Mouse (Mus musculus) heart, postnatal 25 days (tissue): ENCODE measurements around the gene Rabif. TPM values are rescaled to one million over a fixed set of nuclear protein-coding genes. Genes with fewer than 3 reads are reported as not detected.
"Not testable (repeated sequence)": the region's sequence is repeated elsewhere in the genome, so short reads cannot be mapped to it uniquely, and the experiment has no call there.

ENCODE experiments used
- DNase-seq: peaks from one replicate; pipeline ENCODE4 v3.0.0; 2022; ENCODE audit warnings: low spot score
- intact Hi-C: fragments of 180-260 bp; cut with DNase I; formaldehyde crosslinking; loops from one replicate; pipeline ENCODE4 v1.15.1; 2025
- total RNA-seq, 2 experiments: library from RNA; stranded (reverse); gene quantifications; 2 replicates each; pipeline ENCODE4 v1.2.3; 2021

The Rabif gene
- total RNA-seq, 2 experiments from 2014 or later: 8.4 to 8.9 TPM

DNA sequence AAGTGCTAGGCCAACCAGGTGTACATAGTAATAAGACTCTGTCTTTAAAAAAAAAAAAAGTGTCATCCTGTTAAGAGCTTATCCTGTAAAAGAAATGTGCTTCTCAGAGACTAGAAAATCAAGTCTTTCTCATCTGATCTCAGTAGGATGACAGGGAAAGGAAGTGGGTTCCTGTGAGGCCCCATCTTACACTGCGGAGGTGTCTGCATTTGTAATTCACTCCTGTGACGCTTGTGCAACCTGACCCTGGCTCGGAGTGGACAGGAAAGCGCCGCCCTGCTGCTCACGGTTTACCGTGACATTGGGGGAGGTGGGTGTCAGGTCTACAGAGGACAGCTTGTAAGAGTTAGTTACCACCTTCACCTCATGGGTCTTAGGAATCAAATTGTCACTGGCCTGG, 15.6 kb downstream of the Rabif start:
- no peak for DNase-seq
- intact Hi-C loops: no loop called here

DNA sequence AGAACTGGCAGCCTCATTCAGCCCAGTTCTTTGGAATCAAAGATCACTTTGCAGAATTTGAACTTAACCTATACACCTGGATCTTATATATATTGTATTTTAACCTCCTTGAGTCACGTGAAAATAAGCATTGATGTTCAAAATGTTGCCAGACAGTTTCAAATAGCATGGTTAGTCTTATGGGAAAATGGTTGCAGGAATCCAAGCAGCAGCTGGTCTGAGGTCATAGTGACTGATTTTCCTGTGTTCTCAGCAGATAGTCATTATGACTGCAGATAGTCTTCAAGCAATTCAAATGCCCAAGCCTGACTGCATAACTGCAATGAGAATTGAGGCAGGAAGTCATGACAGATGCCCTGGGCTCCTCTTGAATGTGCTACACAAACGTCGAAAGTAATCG, 17.7 kb downstream of the Rabif start:
- intact Hi-C loops: no loop called here
- DNase-seq: no peak

DNA sequence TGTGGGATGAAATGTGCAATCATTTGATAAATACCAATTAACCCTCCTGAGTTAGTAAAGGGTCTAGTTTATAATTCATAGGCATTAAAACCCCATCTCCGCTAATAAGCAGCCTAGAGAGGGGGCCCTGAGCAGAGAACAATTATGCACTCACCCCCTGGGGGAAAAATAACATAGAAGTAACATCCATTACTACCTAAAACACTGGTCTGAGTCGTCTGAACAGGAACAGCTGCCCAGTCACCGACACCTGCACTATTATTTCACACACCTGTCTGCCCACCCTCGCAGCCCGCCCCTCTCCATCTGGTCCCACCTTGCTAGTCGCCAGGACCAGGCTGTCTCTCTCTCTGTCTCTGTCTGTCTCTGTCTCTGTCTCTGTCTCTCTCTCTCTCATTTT, 18.1 kb downstream of the Rabif start:
- no peak for DNase-seq
- intact Hi-C loops: no loop called here

DNA sequence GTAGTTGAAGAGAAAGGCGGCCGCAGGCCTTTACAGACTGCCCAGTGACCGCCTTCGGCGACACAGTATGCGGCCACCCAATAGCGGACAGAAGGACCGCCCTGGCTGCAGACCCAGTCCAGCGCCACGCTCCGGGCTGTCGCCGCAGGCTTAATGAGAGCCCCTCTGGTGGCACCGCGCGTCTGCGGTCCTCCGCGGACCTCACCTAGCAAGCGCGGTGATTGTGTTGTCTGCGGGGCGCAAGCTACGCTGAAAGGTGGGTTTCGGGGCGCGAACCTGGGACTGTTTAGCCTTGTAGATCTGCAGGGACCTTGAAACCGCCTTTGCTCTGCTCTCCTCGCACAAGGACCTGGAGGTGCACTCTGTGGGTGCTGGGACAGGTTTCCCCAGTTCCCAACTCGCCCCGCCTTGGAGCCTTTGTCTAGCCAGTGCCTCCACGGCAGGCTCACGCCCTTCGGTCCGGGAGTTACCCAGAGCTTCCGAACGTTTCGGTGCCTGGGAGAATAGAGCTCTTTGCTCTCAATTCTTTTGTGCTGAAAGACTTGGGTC, 18.9 kb downstream of the Rabif start:
- intact Hi-C loops: no loop called here
- DNase-seq: no peak

DNA sequence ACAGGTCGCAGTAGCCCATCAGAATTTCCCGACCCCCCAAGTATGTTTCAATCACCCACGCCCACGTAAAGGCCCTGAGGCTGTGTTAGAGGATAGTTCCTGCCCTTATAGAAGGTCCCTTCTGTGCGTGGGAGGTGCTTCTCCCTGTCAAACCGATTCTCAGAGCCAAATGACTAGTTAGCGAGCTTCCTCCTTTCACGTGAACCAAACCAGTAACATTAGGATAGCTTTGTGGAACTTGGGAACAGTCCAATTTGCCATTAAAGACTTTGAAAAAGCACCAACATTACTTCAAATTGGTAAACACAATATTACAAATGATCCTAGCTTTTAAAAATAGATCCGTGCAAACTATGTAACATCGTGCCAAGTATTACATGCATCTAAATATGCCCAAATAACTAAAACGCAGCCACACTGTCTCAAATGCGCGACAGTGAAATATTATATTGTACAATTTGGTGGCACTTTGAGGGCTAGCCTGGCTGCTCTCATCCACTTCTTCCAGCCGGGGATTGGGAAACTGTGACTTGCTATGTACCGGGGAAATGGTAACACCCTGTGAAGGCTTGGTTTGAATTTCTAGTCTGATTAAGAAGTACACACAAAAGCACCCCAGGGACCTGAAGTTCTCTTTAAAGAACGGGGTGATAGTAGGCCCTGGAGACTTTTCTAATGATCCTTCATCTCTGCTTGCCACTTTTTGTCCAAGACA, 19.6 kb downstream of the Rabif start:
- intact Hi-C loops: no loop called here
- no peak for DNase-seq

DNA sequence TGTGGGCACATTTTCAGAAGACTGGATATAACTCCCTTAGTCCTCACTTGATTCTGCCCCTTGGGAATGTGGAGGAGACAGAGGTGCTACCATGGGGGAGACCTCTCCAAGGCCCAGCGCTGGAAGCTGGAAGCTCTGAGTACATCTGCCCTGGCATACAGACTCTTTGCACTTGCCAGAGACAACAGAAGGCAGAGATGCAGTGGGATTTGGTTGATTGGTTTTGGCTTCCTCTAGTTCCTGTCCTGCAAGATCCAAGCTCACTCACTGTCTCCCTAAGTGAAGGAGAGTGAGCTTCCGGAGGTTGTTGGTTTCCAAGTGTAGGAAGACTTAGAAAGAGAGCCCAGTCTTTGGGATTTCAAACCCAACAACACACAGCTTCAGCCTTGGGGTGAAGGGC, 21.4 kb downstream of the Rabif start:
- DNase-seq: no peak
- intact Hi-C loops: loop anchor here (2.0 kb wide), 1 partner anchor 89 kb away; no protein-coding TSS in a partner anchor

DNA sequence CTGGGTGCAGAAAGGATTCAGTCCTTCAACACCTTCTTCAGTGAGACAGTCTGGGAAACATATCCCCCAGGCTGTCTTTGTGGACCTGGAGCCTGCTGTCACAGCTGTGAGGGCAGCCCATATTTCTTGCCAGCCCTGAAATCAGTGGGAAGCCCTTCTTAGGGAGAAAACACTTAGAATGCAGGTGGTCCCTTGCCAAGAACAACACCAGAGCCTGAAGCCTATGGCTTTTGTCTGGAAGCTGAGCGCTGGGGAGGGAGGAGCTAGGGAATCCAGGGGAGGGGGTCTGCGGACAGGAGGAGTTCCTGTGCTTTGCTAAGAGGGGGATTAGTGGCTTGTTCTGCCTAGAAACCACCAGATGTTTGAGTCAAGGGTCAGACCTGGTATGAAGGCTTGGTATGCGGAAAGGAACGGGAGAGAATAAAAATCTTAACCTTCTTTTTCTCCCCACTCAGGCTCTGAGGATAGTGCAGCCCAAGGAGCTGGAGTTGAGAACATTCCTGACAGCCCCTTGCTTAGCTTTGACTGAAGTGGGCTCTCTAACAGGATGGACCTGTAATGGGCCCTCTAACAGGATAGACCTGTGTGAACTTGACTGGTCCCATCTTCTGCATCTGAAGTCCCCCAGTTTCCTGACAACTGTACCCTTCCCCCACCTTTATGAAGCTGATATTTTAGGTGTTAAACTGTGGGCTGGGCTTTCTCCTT, 22.2 kb downstream of the Rabif start:
- DNase-seq: no peak
- intact Hi-C loops: loop anchor here (2.0 kb wide), 1 partner anchor 88 kb away; no protein-coding TSS in a partner anchor

DNA sequence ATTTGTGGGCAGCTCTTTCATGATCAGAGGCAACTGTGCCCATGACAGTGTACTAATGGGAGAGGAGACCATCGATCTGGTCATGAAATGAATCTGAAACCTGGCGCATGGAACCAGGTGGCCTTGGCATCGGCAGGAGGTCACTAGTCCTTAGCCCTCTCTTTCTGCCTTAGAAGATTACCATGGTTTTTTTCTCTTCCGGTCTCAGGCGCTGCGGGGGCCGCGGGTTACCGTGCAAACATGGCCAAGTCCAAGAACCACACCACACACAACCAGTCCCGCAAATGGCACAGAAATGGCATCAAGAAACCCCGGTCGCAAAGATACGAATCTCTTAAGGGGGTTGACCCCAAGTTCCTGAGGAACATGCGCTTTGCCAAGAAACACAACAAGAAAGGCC, 23.4 kb downstream of the Rabif start:
- intact Hi-C loops: loop anchor here (2.0 kb wide), 1 partner anchor 87 kb away; no protein-coding TSS in a partner anchor
- not testable (repeated sequence) for DNase-seq

DNA sequence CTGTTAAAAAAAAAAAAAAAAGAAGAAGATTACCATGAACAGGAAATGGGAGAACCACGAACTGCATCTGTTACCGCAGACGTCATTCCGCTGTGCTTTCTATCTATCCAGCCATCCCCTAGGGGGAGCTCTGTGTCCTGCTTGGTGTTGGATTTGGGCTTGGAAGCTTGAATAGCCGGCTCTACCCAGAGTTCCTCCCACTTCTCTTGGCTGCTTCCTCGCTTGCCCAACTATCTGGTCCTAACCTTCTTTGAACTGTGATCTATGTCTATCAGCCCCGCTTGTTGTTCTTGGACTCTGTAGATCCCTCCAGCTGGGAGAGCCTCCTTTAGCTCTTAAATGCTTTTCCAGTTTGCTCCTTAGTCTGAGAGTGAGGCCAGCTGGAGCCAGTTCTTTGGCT, 24.2 kb downstream of the Rabif start:
- intact Hi-C loops: no loop called here
- DNase-seq: peak; percentile 81

DNA sequence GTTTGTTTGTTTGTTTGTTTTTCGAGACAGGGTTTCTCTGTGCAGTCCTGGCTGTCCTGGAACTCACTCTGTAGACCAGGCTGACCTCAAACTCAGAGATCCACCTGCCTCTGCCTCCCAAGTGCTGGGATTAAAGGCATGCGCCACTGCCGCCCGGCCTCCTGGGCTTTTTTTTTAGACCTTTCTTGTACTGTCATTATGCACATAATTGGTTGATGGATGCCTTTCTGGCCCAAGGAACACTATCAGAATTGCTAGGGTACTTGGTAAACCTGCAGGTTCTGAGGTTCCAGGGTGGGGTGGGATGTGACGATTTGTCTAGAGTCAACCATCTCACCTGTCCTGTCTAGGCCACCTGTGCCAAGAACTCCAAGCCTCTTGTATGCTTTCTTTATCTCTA, 24.8 kb downstream of the Rabif start:
- intact Hi-C loops, DNase-seq: not testable (repeated sequence)

DNA sequence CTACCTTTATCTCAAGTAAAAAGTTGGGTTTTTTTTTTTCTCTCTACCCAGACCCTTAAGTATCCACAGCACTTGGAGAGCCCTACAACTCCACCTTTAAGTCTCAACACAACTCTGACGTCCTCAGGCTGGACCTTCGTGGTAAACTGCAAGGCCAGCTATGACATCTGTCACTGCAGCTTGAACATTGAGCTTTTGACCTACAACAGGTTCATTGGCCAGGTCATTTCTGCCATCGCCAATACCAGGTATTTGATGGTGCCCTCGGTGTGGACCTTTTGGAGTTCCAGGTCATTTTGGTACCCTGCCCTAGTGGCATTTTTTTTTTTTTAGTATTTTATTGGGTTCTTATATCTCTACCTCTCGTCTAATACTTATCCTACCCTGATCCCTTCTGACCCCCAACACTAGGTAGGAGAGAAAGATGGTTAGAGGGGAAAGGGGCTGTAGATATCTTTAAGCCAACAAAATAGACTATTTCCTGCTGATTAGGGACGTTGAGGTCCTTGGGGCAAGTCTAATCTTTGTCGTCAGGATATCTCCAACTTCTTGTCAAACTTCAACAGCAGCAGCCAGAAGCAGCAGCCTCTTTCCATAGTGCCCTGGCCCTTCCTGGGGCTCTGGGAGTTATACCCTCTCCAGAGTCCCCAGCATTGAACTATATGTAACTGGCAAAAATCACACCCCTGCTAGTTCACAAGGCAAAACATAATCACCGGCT, 25.7 kb downstream of the Rabif start:
- no peak for DNase-seq
- intact Hi-C loops: loop anchor here (2.0 to 5.0 kb wide), 2 partner anchors 35 to 72 kb away; no protein-coding TSS in a partner anchor

DNA sequence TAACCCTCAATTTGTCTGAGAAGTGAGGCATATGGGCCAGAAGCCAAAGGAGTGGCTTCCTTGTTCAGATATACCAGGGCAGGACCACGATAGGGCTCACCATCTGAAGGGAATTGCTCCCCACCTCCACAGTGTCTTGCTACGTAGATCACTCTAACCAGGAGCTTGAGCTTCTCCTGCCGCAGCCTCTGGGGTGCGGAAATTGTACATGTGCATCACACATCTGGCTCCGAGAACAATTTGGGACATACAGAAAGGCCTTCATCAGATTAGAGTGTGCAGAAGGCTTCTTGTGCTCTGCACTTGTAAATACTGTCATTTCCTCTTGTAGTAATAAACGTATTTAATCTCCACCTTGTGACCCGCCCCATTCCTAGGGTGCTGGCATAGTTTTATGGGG, 26.7 kb downstream of the Rabif start:
- intact Hi-C loops: loop anchor here (2.0 to 5.0 kb wide), 2 partner anchors 34 to 71 kb away; no protein-coding TSS in a partner anchor
- no peak for DNase-seq

DNA sequence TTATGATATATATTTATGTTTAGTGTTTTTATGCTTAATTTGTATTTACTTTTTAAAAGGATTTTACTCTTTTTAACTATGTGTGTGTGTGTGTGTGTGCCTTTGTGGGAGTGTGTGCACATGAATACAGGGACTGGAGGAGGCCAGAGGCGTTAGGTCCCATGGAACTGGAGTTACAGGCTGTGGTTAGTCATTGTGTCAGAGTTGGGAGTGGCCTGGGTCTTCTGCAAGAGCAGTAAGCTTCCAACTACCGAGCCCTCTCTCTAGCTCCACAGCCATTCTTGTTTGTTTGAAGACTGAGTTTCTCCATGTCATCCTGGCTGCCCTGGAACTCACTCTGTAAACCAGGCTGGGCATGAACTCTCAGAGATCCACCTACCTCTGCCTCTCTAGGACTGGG, 27.9 kb downstream of the Rabif start:
- intact Hi-C loops: loop anchor here (5.0 kb wide), 1 partner anchor 70 kb away; no protein-coding TSS in a partner anchor

DNA sequence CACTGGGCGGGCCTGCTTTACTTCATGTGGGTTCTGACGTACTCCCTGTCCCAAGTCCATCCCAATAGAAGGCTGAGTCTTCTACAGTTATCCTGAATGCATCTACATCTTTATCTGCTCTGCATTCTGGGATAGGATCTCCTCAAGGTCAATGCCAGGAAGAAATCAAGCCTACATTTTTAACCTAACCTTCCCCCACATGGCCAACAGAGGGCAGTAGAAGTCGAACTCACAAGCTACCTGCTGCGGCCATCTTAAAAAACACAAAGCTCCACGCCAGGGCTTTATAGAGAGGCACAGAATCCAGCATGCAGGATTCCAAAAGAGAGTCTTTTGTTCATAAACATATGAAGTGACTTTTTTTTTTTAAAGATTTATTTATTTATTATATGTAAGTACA, 30.0 kb downstream of the Rabif start:
- intact Hi-C loops: loop anchor here (5.0 kb wide), 1 partner anchor 68 kb away; no protein-coding TSS in a partner anchor

More for the DNA sequence above, 27.9 kb downstream of the Rabif start:
- no peak for DNase-seq

DNA sequence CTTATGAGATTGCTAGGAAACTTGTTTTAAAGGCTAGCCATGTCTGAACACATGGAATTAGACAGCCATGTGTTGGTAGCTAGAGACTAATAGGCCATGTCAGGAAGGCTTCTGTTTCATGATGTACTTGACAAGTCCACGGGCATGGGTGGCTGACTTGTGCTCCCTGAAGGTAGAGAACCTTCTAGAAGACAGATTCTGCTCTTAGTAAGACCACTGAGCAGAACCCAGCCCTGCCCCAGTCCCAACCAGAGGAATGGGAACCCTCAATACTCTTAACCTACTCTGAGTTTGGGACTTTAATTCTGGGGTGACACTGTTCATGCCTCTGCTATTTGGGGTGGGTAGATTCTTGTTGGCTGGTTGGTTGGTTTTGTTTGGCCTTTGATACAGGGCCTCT, 30.6 kb downstream of the Rabif start:
- no peak for DNase-seq
- intact Hi-C loops: no loop called here

More for the DNA sequence above, 30.0 kb downstream of the Rabif start:
- no peak for DNase-seq

DNA sequence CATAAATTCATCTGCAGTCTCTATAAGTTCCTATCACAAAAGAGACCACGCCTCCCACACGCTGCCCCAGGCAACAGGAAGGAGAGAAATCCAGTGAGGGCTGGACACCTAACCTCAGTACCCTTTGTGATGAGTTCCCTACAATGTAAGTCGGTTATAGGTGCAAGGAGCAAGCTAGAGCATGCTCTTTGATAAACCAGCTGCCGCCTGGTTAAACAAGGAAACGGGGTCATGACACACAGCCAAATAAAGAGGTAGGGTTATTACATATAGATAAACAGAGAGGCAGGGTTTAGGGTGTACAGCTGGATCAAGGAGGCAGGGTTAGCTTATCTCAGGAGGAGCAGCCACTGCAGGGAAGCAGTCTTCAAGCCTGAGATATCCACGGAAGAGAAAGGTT, 32.3 kb downstream of the Rabif start:
- intact Hi-C loops: no loop called here
- DNase-seq: no peak

DNA sequence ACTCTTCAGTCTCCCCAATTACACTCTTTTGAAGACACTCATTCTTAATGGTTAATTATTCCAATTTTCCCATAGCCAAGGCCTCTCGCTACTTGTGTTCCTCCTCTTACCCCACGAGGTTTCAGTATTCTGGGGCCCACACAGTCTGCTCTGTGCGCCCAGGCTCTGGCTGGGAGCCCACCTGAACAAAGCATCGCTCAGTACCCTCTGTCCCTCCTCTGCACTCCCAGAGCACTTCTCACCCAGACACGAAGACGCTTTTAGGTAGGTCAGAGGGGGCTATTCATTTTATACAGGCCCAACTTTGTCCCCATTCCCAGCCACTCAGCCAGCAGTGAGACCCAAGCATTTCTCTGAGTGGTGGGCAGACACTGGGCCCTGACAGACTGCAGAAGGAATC, 36.2 kb downstream of the Rabif start:
- DNase-seq: no peak
- intact Hi-C loops: no loop called here

DNA sequence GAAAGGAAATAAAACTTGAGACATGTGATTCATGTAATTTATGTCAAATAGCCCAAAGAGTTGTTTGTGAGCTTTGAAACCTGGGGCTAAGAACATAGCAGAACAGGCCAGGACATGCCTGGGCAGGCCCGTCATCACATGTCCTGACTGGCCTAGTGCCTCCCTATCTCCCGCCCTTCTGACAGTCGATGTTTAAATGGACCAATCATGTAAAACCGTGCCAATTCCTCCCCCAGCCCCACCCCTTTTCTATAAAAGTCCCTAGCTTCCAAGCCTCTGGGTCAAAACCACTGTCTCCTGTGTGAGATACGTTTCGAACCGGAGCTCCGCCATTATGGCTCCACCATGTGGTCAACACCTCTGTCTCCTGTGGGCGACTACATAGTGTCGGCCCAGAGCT, 39.3 kb downstream of the Rabif start:
- intact Hi-C loops, DNase-seq: not testable (repeated sequence)

DNA sequence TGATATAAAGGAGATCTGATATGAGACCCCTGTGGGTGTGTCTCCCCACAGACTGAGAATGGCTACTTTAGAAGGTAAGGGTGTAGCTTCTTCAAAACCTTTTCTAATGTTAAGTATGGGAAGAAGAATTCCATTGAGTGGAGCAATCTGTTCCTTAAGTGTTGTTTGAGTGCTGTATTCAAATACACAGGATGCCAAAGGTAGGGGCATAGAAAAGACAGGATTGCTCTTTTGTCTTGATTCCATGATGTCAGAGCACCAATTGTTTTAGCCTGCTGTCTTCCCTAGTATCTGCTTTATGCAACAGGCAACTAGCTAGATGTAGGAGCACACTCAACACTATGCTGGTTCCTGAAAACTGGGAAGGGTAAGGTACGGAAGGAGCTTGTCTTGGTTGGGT, 40.6 kb downstream of the Rabif start:
- intact Hi-C loops: no loop called here
- DNase-seq: no peak

DNA sequence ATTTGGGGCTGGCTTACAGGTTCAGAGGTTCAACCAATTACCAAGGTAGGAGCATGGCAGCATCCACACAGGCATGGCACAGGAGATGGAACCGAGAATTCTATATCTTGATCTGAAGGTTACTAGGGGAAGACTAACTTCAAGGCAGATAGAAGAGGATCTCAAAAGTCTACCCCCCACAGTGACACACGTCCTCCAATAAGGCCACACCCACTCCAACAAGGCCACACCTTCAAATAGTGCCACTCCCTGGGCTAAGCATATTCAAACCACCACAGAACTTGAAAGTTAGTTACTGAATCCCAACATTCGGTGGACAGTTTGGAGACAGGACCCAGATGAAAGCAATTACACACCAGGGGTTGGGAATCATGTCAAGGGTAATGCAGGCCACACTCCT, 41.1 kb downstream of the Rabif start:
- intact Hi-C loops: no loop called here

More for the DNA sequence above, 41.1 kb downstream of the Rabif start:
- DNase-seq: no peak
